Mouse (Mus musculus) left cerebral cortex, adult 8-10 months (tissue): ENCODE measurements around the gene Tmub1. TPM values are rescaled to one million over a fixed set of nuclear protein-coding genes. Genes with fewer than 3 reads are reported as not detected.
"Not testable (repeated sequence)": the region's sequence is repeated elsewhere in the genome, so short reads cannot be mapped to it uniquely, and the experiment has no call there.

ENCODE experiments used
- DNase-seq, 2 experiments: peaks; one replicate each; pipeline ENCODE4 v3.0.0; 2022; ENCODE audit warnings: low spot score in 2 of 2
- total RNA-seq, 4 experiments: library from RNA; stranded (reverse); gene quantifications; 2 replicates each; pipeline ENCODE4 v1.2.4; 2022

The Tmub1 gene
- total RNA-seq, 4 experiments from 2014 or later = 24.2 to 30.3 (median 27.3) TPM

GRCm38 (mm10) chr5:24424861-24425411 is 22.7 kb downstream of the Tmub1 start:
- DNase-seq = peak in 1 of 2 experiments; percentile 72

- DNase-seq = peak in 1 of 2 experiments; percentile 31
These were observed 23.5 kb downstream of the Tmub1 start for GRCm38 (mm10) chr5:24424004-24424781.

GRCm38 (mm10) chr5:24423129-24424003 is 24.3 kb downstream of the Tmub1 start, which contains the start of the genes Cdk5 and Slc4a2:
Gene Cdk5, minus strand, starts transcription at chr5:24423530.
Gene Slc4a2, plus strand, starts transcription at chr5:24423837.
- DNase-seq = peak; percentile 95 to 100

- peak in 1 of 2 experiments; percentile 12 for DNase-seq
These were observed 27.3 kb downstream of the Tmub1 start for GRCm38 (mm10) chr5:24420381-24420780.

- DNase-seq = no peak
These were observed 30.1 kb downstream of the Tmub1 start for GRCm38 (mm10) chr5:24417587-24417986.

GRCm38 (mm10) chr5:24416222-24416736 is 31.4 kb downstream of the Tmub1 start:
- peak; percentile 37 to 50 for DNase-seq

GRCm38 (mm10) chr5:24413938-24414337 is 33.7 kb downstream of the Tmub1 start:
- DNase-seq = no peak

- no peak for DNase-seq
These were observed 34.5 kb downstream of the Tmub1 start, which contains the start of gene Asic3 for GRCm38 (mm10) chr5:24413042-24413693. Gene Asic3, plus strand, starts transcription at chr5:24413392.

GRCm38 (mm10) chr5:24412063-24412462 is 35.6 kb downstream of the Tmub1 start:
- no peak for DNase-seq

GRCm38 (mm10) chr5:24409466-24409865 is 38.2 kb downstream of the Tmub1 start:
- DNase-seq = peak in 1 of 2 experiments; percentile 8

- DNase-seq = no peak
These were observed 39.0 kb downstream of the Tmub1 start for GRCm38 (mm10) chr5:24408651-24409050.

- no peak for DNase-seq
These were observed 42.2 kb downstream of the Tmub1 start for GRCm38 (mm10) chr5:24405389-24405876.

- DNase-seq = no peak
These were observed 42.9 kb downstream of the Tmub1 start for GRCm38 (mm10) chr5:24404594-24405360.

- no peak for DNase-seq
These were observed 45.7 kb downstream of the Tmub1 start for GRCm38 (mm10) chr5:24401969-24402368.

- no peak for DNase-seq
These were observed 46.6 kb downstream of the Tmub1 start for GRCm38 (mm10) chr5:24400911-24401605.

- no peak for DNase-seq
These were observed 47.3 kb downstream of the Tmub1 start for GRCm38 (mm10) chr5:24400362-24400761.

GRCm38 (mm10) chr5:24399686-24400085 is 48.0 kb downstream of the Tmub1 start:
- DNase-seq = no peak

GRCm38 (mm10) chr5:24396254-24396653 is 51.4 kb downstream of the Tmub1 start:
- not testable (repeated sequence) for DNase-seq
